Comparison of ENCODE assay signal across 25 mouse cellular contexts in genomic region chr3:138454711-138455435, GRCm38 (mm10). TPM values are rescaled to one million over a fixed set of nuclear protein-coding genes. Genes with fewer than 3 reads are reported as not detected.
A peak's percentile ranks its signal among the peaks of the same experiment; 100 is the strongest.
DNase-seq lines count a peak whose midpoint lies in the region; ATAC-seq and TF ChIP-seq lines count a peak whose summit lies in the region.
"Had no signal": no experiment of that assay in that cellular context is flagged by ENCODE, and none has a peak within 500 bp of the region (broad histone marks: within the 10 kb centered on the region; RNA-seq: fewer than 3 reads in every experiment).

No protein-coding gene starts in this region.

- no peak overlapping the region for H3K4me3 ChIP-seq in liver, adult 2 months (ENCODE audit: insufficient read depth, low read depth, low read length)
- H3K4me3 ChIP-seq in liver, postnatal 0 days (ENCODE audit: low read depth, low read length): no peak overlapping the region
- H3K4me3 ChIP-seq: embryonic facial prominence, embryonic 15.5 days; forebrain, embryonic 12.5 days; heart, embryonic 13.5 days; hindbrain, embryonic 12.5 days had no signal

- no peaks in the 10 kb centered on the region for H3K79me2 ChIP-seq in liver, adult 2 months (ENCODE audit: control insufficient read depth, insufficient read depth, low read length)

- WGBS in liver, adult 2 months: 39% methylated on average over 13 of the region's 13 CpGs
- 86% methylated on average over 13 of the region's 13 CpGs for WGBS in liver, postnatal 0 days (ENCODE audit: insufficient replicate concordance)

- peaks cover 55% of the 10 kb centered on the region for H3K36me3 ChIP-seq in liver, adult 2 months (ENCODE audit: control insufficient read depth, insufficient read depth, low read length)
- H3K36me3 ChIP-seq in liver, postnatal 0 days (replicated peaks; ENCODE audit: insufficient read depth, low read length): peaks cover 80% of the 10 kb centered on the region

- no peak for TF ChIP-seq EP300 in liver, postnatal 0 days (IDR thresholded peaks at IDR 0.05; ENCODE audit: low read depth)

- TF ChIP-seq POLR2A in liver, adult 2 months (IDR thresholded peaks at IDR 0.05; ENCODE audit: extremely low read depth, insufficient read depth, low read length): no peak

- TF ChIP-seq CTCF in liver, adult 2 months (IDR thresholded peaks at IDR 0.05; ENCODE audit: low read depth, low read length): no peak
- no peak for TF ChIP-seq CTCF in liver, postnatal 0 days (IDR thresholded peaks at IDR 0.05; ENCODE audit: low read depth)

- H3K9me3 ChIP-seq in liver, postnatal 0 days (ENCODE audit: low read length): no peaks in the 10 kb centered on the region
- H3K9me3 ChIP-seq: embryonic facial prominence, embryonic 15.5 days; forebrain, embryonic 12.5 days; heart, embryonic 13.5 days; hindbrain, embryonic 12.5 days had no signal

- ATAC-seq in liver, postnatal 0 days: no peak
- ATAC-seq: forebrain, postnatal 0 days; hindbrain, embryonic 16.5 days had no signal

- peaks cover 11% of the 10 kb centered on the region; the same call in 1 of the 2 replicates for H3K4me1 ChIP-seq in liver, adult 2 months (ENCODE audit: control insufficient read depth, insufficient read depth, low read length)
- H3K4me1 ChIP-seq in liver, postnatal 0 days (ENCODE audit: insufficient read depth): no peaks in the 10 kb centered on the region
- H3K4me1 ChIP-seq: embryonic facial prominence, embryonic 15.5 days; forebrain, embryonic 12.5 days; heart, embryonic 13.5 days; hindbrain, embryonic 12.5 days had no signal

- H3K4me2 ChIP-seq in liver, postnatal 0 days (ENCODE audit: low read depth, low read length): no peak overlapping the region
- H3K4me2 ChIP-seq: embryonic facial prominence, embryonic 15.5 days; forebrain, embryonic 12.5 days; heart, embryonic 13.5 days; hindbrain, embryonic 12.5 days had no signal

- no peaks in the 10 kb centered on the region for H3K27me3 ChIP-seq in liver, adult 2 months (ENCODE audit: control insufficient read depth, insufficient read depth, low read length)
- H3K27me3 ChIP-seq in liver, postnatal 0 days (ENCODE audit: insufficient read depth, low read length): no peaks in the 10 kb centered on the region
- H3K27me3 ChIP-seq: embryonic facial prominence, embryonic 15.5 days; forebrain, embryonic 12.5 days; heart, embryonic 13.5 days; hindbrain, embryonic 12.5 days had no signal

- no peak overlapping the region for H3K9ac ChIP-seq in liver, adult 2 months (ENCODE audit: low read depth, low read length)
- no peak overlapping the region for H3K9ac ChIP-seq in liver, postnatal 0 days (replicated peaks)
- H3K9ac ChIP-seq: embryonic facial prominence, embryonic 15.5 days; forebrain, embryonic 12.5 days; forebrain, postnatal 0 days; heart, embryonic 13.5 days; hindbrain, embryonic 12.5 days had no signal

- H3K27ac ChIP-seq in liver, adult 2 months (replicated peaks; ENCODE audit: insufficient read depth, low read depth, low read length): 0 out of 2 replicates have a peak overlapping the region, but pooled peaks have one; percentile 8
- no peak overlapping the region for H3K27ac ChIP-seq in liver, postnatal 0 days (ENCODE audit: low read depth)
- H3K27ac ChIP-seq: embryonic facial prominence, embryonic 15.5 days; forebrain, embryonic 12.5 days; heart, embryonic 13.5 days; hindbrain, embryonic 12.5 days had no signal

- DNase-seq in kidney, adult 11 months: peak; percentile 59
- no peak for DNase-seq in kidney, postnatal 25 days
- peak; percentile 92 for DNase-seq in liver, adult 2 months (ENCODE audit: extremely low read depth, low read depth, low spot score)
- no peak for DNase-seq in liver, postnatal 0 days
- peak; percentile 27 for DNase-seq in 3T3-L1 (ENCODE audit: low read depth, low spot score)
- peak; percentile 24 for DNase-seq in NIH3T3 (ENCODE audit: low read depth)
- no peak for DNase-seq in lung, postnatal 36 days
- DNase-seq: adrenal gland, postnatal 10 days; cerebellum, adult 11 months; cerebellum, adult 8-10 months; cerebellum, postnatal 14 days; embryo, embryonic 11 days; forebrain, postnatal 0 days; gastrocnemius, postnatal 14 days; heart, postnatal 4 days had no signal

RNA-seq across cellular contexts. Expression of gene Adh5, which starts 12.0 kb away (rescaled TPM):
- 435 and 567 TPM in 2 replicates for total RNA-seq in liver, adult 2 months (2014; rRNA removed)
- 144 and 156 TPM in 2 replicates for polyA plus RNA-seq in liver, adult 2 months (2012; rRNA removed)
- 247 and 271 TPM in 2 replicates for polyA plus RNA-seq in liver, postnatal 0 days (2015; fragmentation: Nextera tagmentation; extraction: Ambion mirVana)

RNA-seq across cellular contexts. Expression of gene Metap1, which starts 34.4 kb away (rescaled TPM):
- total RNA-seq in liver, adult 2 months (2014; rRNA removed): 31.4 and 32.5 TPM in 2 replicates
- 11.7 and 12.5 TPM in 2 replicates for polyA plus RNA-seq in liver, adult 2 months (2012; rRNA removed)
- polyA plus RNA-seq in liver, postnatal 0 days (2015; fragmentation: Nextera tagmentation; extraction: Ambion mirVana): 17.3 and 17.4 TPM in 2 replicates

RNA-seq across cellular contexts. Expression of gene Adh4, which starts 39.6 kb away (rescaled TPM):
- total RNA-seq in liver, adult 2 months (2014; rRNA removed): 198 and 305 TPM in 2 replicates
- 74.6 and 79.5 TPM in 2 replicates for polyA plus RNA-seq in liver, adult 2 months (2012; rRNA removed)
- polyA plus RNA-seq in liver, postnatal 0 days (2015; fragmentation: Nextera tagmentation; extraction: Ambion mirVana): 0.82 and 1.6 TPM in 2 replicates
- total RNA-seq: common myeloid progenitor, adult 5-6 weeks; forebrain, postnatal 0 days; gastrocnemius, adult 18-20 months; gastrocnemius, postnatal 14 days; heart, postnatal 4 days had no signal
- polyA plus RNA-seq: brain, embryonic 14.5 days; embryonic facial prominence, embryonic 11.5 days; embryonic facial prominence, embryonic 15.5 days; forebrain, embryonic 12.5 days; forebrain, postnatal 0 days; heart, embryonic 13.5 days; heart, postnatal 0 days; hindbrain, embryonic 12.5 days; hindbrain, embryonic 16.5 days had no signal

Comparison
In these comparisons a context has a peak if more than half of its experiments do, and no peak if none do; other contexts are left out.
1. DNase-seq: peak in kidney, adult 11 months (single experiment), liver, adult 2 months (single experiment), 3T3-L1 (single experiment) and NIH3T3 (single experiment); none in kidney, postnatal 25 days (0 of 2), liver, postnatal 0 days (single experiment) and lung, postnatal 36 days (single experiment).
2. RNA of gene Adh4, which starts 39.6 kb away (polyA plus RNA-seq): 74.6 to 79.5 TPM in liver, adult 2 months; 0.82 to 1.6 TPM in liver, postnatal 0 days; every median in the first group is over 10 times any median in the second.